Mouse (Mus musculus): Measurements from ENCODE around the gene Nop16. TPM values are rescaled to one million over a fixed set of nuclear protein-coding genes. Genes with fewer than 3 reads are reported as not detected.
"Not testable (repeated sequence)": the region's sequence is repeated elsewhere in the genome, so short reads cannot be mapped to it uniquely, and the experiment has no call there.

Nop16 gene
- total RNA-seq (2021) = 10 to 100 TPM; 16.3 to 19.7 TPM
- long read RNA-seq, experiment 1, transcript Nop16-201 (5 exons, 1,756 nt) = major isoform, 21 of 22 reads
- long read RNA-seq, experiment 1, partial matches to known transcripts = 0 of 22 reads
- long read RNA-seq, experiment 1, other reads (novel, unspliced or antisense) = 1 of 22 reads
- long read RNA-seq, experiment 2, transcript Nop16-201 (5 exons, 1,756 nt) = major isoform, 22 of 22 reads
- long read RNA-seq, experiment 2, partial matches to known transcripts = 0 of 22 reads
- long read RNA-seq, experiment 2, other reads (novel, unspliced or antisense) = 0 of 22 reads

- DNase-seq (ENCODE audit: low spot score) = peak; percentile 98
Observed at GRCm38 (mm10) chr13:54589996-54590951, at the start of gene Nop16, which contains the start of gene Higd2a. Gene Nop16, minus strand, starts transcription at chr13:54590090. Gene Higd2a, plus strand, starts transcription at chr13:54590207.

GRCm38 (mm10) chr13:54635011-54635410 lies 45.1 kb upstream of the Nop16 start:
- DNase-seq (ENCODE audit: low spot score) = no peak

- no peak for DNase-seq (ENCODE audit: low spot score)
Observed at GRCm38 (mm10) chr13:54632731-54633277, 42.9 kb upstream of the Nop16 start.

- DNase-seq (ENCODE audit: low spot score) = no peak
Observed at GRCm38 (mm10) chr13:54629128-54629527, 39.2 kb upstream of the Nop16 start.

GRCm38 (mm10) chr13:54621960-54622521 lies 32.2 kb upstream of the Nop16 start:
- DNase-seq (ENCODE audit: low spot score) = no peak

- peak; percentile 99 for DNase-seq (ENCODE audit: low spot score)
Observed at GRCm38 (mm10) chr13:54621155-54621932, 31.5 kb upstream of the Nop16 start, which contains the start of gene Faf2. Gene Faf2, plus strand, starts transcription at chr13:54621784.

- no peak for DNase-seq (ENCODE audit: low spot score)
Observed at GRCm38 (mm10) chr13:54616998-54617397, 27.1 kb upstream of the Nop16 start.

GRCm38 (mm10) chr13:54616307-54616706 lies 26.4 kb upstream of the Nop16 start:
- no peak for DNase-seq (ENCODE audit: low spot score)

GRCm38 (mm10) chr13:54613141-54613540 lies 23.3 kb upstream of the Nop16 start:
- not testable (repeated sequence) for DNase-seq (ENCODE audit: low spot score)

GRCm38 (mm10) chr13:54610972-54611754 lies 21.3 kb upstream of the Nop16 start, which contains the start of gene Cltb:
Gene Cltb, minus strand, starts transcription at chr13:54611344.
- DNase-seq (ENCODE audit: low spot score) = peak; percentile 90

GRCm38 (mm10) chr13:54610613-54610971 lies 20.7 kb upstream of the Nop16 start:
- peak; percentile 39 for DNase-seq (ENCODE audit: low spot score)

- DNase-seq (ENCODE audit: low spot score) = no peak
Observed at GRCm38 (mm10) chr13:54609301-54609700, 19.4 kb upstream of the Nop16 start.

GRCm38 (mm10) chr13:54608666-54609065 lies 18.8 kb upstream of the Nop16 start:
- peak; percentile 58 for DNase-seq (ENCODE audit: low spot score)

GRCm38 (mm10) chr13:54608002-54608401 lies 18.1 kb upstream of the Nop16 start:
- no peak for DNase-seq (ENCODE audit: low spot score)

GRCm38 (mm10) chr13:54607204-54607603 lies 17.3 kb upstream of the Nop16 start:
- DNase-seq (ENCODE audit: low spot score) = no peak

GRCm38 (mm10) chr13:54605426-54605825 lies 15.5 kb upstream of the Nop16 start:
- no peak for DNase-seq (ENCODE audit: low spot score)

- DNase-seq (ENCODE audit: low spot score) = no peak
Observed at GRCm38 (mm10) chr13:54604221-54604620, 14.3 kb upstream of the Nop16 start.

GRCm38 (mm10) chr13:54603501-54603900 lies 13.6 kb upstream of the Nop16 start:
- no peak for DNase-seq (ENCODE audit: low spot score)

GRCm38 (mm10) chr13:54602639-54603111 lies 12.8 kb upstream of the Nop16 start:
- DNase-seq (ENCODE audit: low spot score) = no peak

GRCm38 (mm10) chr13:54598622-54599143 lies 8.8 kb upstream of the Nop16 start:
- DNase-seq (ENCODE audit: low spot score) = no peak
